Mouse (Mus musculus): ENCODE measurements around the gene Mef2c.

Mef2c gene

GRCm38 (mm10) chr13:83567681-83568080 lies 63.8 kb downstream of the Mef2c start:
- intact Hi-C loops (cut with DNase I) = loop anchor here (5.0 kb wide), 1 partner anchor 40 kb away; no protein-coding TSS in a partner anchor

GRCm38 (mm10) chr13:83568759-83569256 lies 65.0 kb downstream of the Mef2c start:
- intact Hi-C loops (cut with DNase I) = loop anchor here (5.0 kb wide), 1 partner anchor 42 kb away; no protein-coding TSS in a partner anchor

- intact Hi-C loops (cut with DNase I) = loop anchor here (5.0 kb wide), 1 partner anchor 35 kb away; no protein-coding TSS in a partner anchor
Measured at GRCm38 (mm10) chr13:83571973-83572447, 68.2 kb downstream of the Mef2c start.

GRCm38 (mm10) chr13:83572469-83572868 lies 68.6 kb downstream of the Mef2c start:
- intact Hi-C loops (cut with DNase I) = loop anchor here (5.0 kb wide), 1 partner anchor 35 kb away; no protein-coding TSS in a partner anchor

- intact Hi-C loops (cut with DNase I) = loop anchor here (5.0 kb wide), 1 partner anchor 34 kb away; no protein-coding TSS in a partner anchor
Measured at GRCm38 (mm10) chr13:83573327-83573726, 69.5 kb downstream of the Mef2c start.

GRCm38 (mm10) chr13:83573855-83574583 lies 70.2 kb downstream of the Mef2c start:
- intact Hi-C loops (cut with DNase I) = loop anchor here (5.0 kb wide), 1 partner anchor 33 kb away; no protein-coding TSS in a partner anchor

GRCm38 (mm10) chr13:83574866-83575265 lies 71.0 kb downstream of the Mef2c start:
- intact Hi-C loops (cut with DNase I) = loop anchor here (5.0 kb wide), 1 partner anchor 32 kb away; no protein-coding TSS in a partner anchor

- intact Hi-C loops (cut with DNase I) = no loop called here
Measured at GRCm38 (mm10) chr13:83579410-83579809, 75.6 kb downstream of the Mef2c start.

GRCm38 (mm10) chr13:83580856-83581255 lies 77.0 kb downstream of the Mef2c start:
- intact Hi-C loops (cut with DNase I) = no loop called here

- intact Hi-C loops (cut with DNase I) = no loop called here
Measured at GRCm38 (mm10) chr13:83582564-83582963, 78.7 kb downstream of the Mef2c start.

- intact Hi-C loops (cut with DNase I) = no loop called here
Measured at GRCm38 (mm10) chr13:83583881-83584280, 80.0 kb downstream of the Mef2c start.

- intact Hi-C loops (cut with DNase I) = no loop called here
Measured at GRCm38 (mm10) chr13:83585359-83585758, 81.5 kb downstream of the Mef2c start.

- intact Hi-C loops (cut with DNase I) = no loop called here
Measured at GRCm38 (mm10) chr13:83588186-83588585, 84.4 kb downstream of the Mef2c start.

- intact Hi-C loops (cut with DNase I) = no loop called here
Measured at GRCm38 (mm10) chr13:83590886-83591285, 87.1 kb downstream of the Mef2c start.

GRCm38 (mm10) chr13:83595429-83595828 lies 91.6 kb downstream of the Mef2c start:
- intact Hi-C loops (cut with DNase I) = no loop called here

- intact Hi-C loops (cut with DNase I) = no loop called here
Measured at GRCm38 (mm10) chr13:83596989-83597738, 93.3 kb downstream of the Mef2c start.

GRCm38 (mm10) chr13:83597739-83598210 lies 93.9 kb downstream of the Mef2c start:
- intact Hi-C loops (cut with DNase I) = no loop called here

GRCm38 (mm10) chr13:83600301-83600700 lies 96.5 kb downstream of the Mef2c start:
- intact Hi-C loops (cut with DNase I) = no loop called here

- intact Hi-C loops (cut with DNase I) = no loop called here
Measured at GRCm38 (mm10) chr13:83601741-83602140, 97.9 kb downstream of the Mef2c start.

GRCm38 (mm10) chr13:83603373-83604265 lies 99.8 kb downstream of the Mef2c start:
- intact Hi-C loops (cut with DNase I) = no loop called here

GRCm38 (mm10) chr13:83604320-83604719 lies 100.5 kb downstream of the Mef2c start:
- intact Hi-C loops (cut with DNase I) = no loop called here

Measured in adrenal gland (tissue).